Mouse (Mus musculus) forebrain, embryonic 13.5 days (tissue): ENCODE data around the gene Garem2. TPM values are rescaled to one million over a fixed set of nuclear protein-coding genes. Genes with fewer than 3 reads are reported as not detected.
"Not testable (repeated sequence)": the region's sequence is repeated elsewhere in the genome, so short reads cannot be mapped to it uniquely, and the experiment has no call there.

Experiments
- ATAC-seq: fragments of 200-750 bp; cut with Nextera tagmentation; 2 replicates; pipeline ENCODE4 v1.8.0; 2017
- H3K27ac ChIP-seq: fragments of 300-500 bp; sonication (generic); 2 replicates; pipeline ENCODE4 v1.5.1; 2015; ENCODE audit warnings: inconsistent platforms, mild to moderate bottlenecking, moderate library complexity
- H3K27me3 ChIP-seq: fragments of 300-500 bp; sonication (generic); 2 replicates; pipeline ENCODE4 v1.6.1; 2015; ENCODE audit warnings: mild to moderate bottlenecking, inconsistent platforms
- H3K36me3 ChIP-seq: fragments of 300-500 bp; sonication (generic); 2 replicates; pipeline ENCODE4 v1.6.1; 2015; ENCODE audit warnings: mild to moderate bottlenecking, inconsistent platforms; ENCODE audit not compliant: poor library complexity, severe bottlenecking
- H3K4me1 ChIP-seq: fragments of 300-500 bp; sonication (generic); 2 replicates; pipeline ENCODE4 v1.6.1; 2015; ENCODE audit warnings: inconsistent platforms
- H3K4me2 ChIP-seq: fragments of 300-500 bp; sonication (generic); 2 replicates; pipeline ENCODE4 v1.6.1; 2015; ENCODE audit warnings: inconsistent platforms, mild to moderate bottlenecking, moderate library complexity
- H3K4me3 ChIP-seq: fragments of 300-500 bp; sonication (generic); 2 replicates; pipeline ENCODE4 v1.5.1; 2015; ENCODE audit warnings: mild to moderate bottlenecking, inconsistent platforms
- H3K9ac ChIP-seq: fragments of 300-500 bp; sonication (generic); 2 replicates; pipeline ENCODE4 v1.6.1; 2015; ENCODE audit warnings: mild to moderate bottlenecking, inconsistent platforms
- H3K9me3 ChIP-seq: fragments of 300-500 bp; sonication (generic); replicated peaks from 2 replicates; pipeline ENCODE4 v1.6.1; 2016; ENCODE audit warnings: inconsistent platforms
- WGBS: fragments of 180-500 bp; shearing (Covaris S2); methylation state at CpG from one replicate; pipeline ENCODE4 v1.1.7; 2015; 5-methylcytosine and 5-hydroxymethylcytosine counted together
- polyA plus RNA-seq: library from polyadenylated mRNA; unstranded; fragments of >200 nt; fragmentation: Nextera tagmentation; extraction: Ambion mirVana; gene quantifications from 2 replicates; pipeline ENCODE4 v1.2.1, GENCODE M21; 2015

Garem2 gene
- polyA plus RNA-seq = 14.4 and 14.8 TPM in 2 replicates

DNA sequence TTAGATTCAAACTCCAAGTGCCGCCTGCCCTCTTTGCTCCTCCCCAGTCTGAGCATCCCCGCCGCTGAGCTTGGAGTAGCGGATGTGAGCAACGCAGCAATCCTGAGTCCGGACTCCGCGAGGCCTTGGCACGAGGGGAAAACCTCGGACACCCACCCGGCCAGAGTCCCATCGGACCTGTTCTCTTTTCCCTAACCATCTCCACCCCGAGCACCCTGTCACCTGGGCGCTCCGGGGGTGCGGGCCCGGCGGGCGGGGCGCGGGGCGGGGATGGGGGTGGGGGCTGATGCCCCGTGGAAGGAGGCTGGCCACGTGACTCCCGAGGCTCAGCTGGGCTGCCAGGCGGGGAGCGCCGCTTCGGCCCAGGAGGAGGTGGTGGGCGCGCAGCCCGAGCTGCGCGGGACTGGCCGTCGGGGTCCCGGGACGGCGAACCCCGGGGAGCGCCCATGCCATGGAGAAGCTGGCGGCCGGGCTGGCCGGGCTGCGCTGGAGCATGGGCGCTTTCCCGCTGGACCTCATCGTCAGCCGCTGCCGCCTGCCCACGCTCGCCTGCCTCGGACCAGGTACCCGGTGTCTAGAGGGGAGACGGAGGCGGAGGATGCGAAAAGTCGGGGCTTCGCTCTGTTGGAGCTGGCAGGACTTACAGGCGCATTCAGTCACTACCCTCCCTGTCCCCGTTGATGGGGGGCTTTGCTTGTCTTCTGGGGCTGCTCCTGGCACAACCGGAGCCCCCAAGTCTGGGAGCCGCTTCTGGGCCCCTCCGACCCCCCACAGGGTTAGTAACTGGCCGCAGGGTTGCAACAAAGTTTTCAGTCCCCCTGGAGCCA is at the start of gene Garem2:
TSS of gene Garem2 (plus strand) at position 321 of the 827 bp plus-strand sequence.
- Histone ChIP-seq H3K4me2 (peak within 1 kb of the TSS; percentile 86), H3K4me1 (peaks cover 41% of the 10 kb centered on the region), H3K36me3 (peaks cover 16% of the 10 kb centered on the region), H3K27ac (peak within 1 kb of the TSS; percentile 91), H3K9me3 (no peaks in the 10 kb centered on the region), H3K4me3 (peak within 1 kb of the TSS; percentile 74), H3K9ac (peak within 1 kb of the TSS; percentile 91), H3K27me3 (0 out of 2 replicates have a peak, but pooled peaks cover 4% of the 10 kb centered on the region)
- peak; percentile 58 for ATAC-seq
- 2% methylated on average over 55 of the region's 65 CpGs for WGBS

GRCm38 (mm10) chr5:30058216-30058731 is 46.7 kb upstream of the Garem2 start:
- H3K9ac ChIP-seq = no peak overlapping the region
- H3K4me2 ChIP-seq = no peak overlapping the region
- H3K36me3 ChIP-seq = peaks cover 32% of the 10 kb centered on the region
- H3K9me3 ChIP-seq = no peaks in the 10 kb centered on the region
- no peak overlapping the region for H3K27ac ChIP-seq
- H3K4me1 ChIP-seq = peaks cover 13% of the 10 kb centered on the region; the same call in 1 of the 2 replicates
- H3K4me3 ChIP-seq = no peak overlapping the region
- H3K27me3 ChIP-seq = no peaks in the 10 kb centered on the region
- 49% methylated on average over 6 of the region's 6 CpGs for WGBS
- ATAC-seq = no peak

GRCm38 (mm10) chr5:30059607-30060006 is 45.4 kb upstream of the Garem2 start:
- not testable (repeated sequence) for ATAC-seq, H3K9ac ChIP-seq, H3K4me2 ChIP-seq, H3K4me3 ChIP-seq, H3K27me3 ChIP-seq, H3K27ac ChIP-seq, H3K9me3 ChIP-seq
- 50% methylated on average over 5 of the region's 5 CpGs for WGBS
- Histone ChIP-seq H3K36me3 (peaks cover 42% of the 10 kb centered on the region), H3K4me1 (peaks cover 13% of the 10 kb centered on the region; the same call in 1 of the 2 replicates)

GRCm38 (mm10) chr5:30067726-30068125 is 37.2 kb upstream of the Garem2 start:
- WGBS = 73% methylated on average over 6 of the region's 6 CpGs
- no peak overlapping the region for H3K4me3 ChIP-seq
- no peak for ATAC-seq

GRCm38 (mm10) chr5:30071677-30072076 is 33.3 kb upstream of the Garem2 start:
- Histone ChIP-seq H3K4me2 (peak overlapping the region; percentile 86), H3K9ac (peak overlapping the region; percentile 90), H3K9me3 (no peaks in the 10 kb centered on the region), H3K36me3 (peaks cover 43% of the 10 kb centered on the region), H3K4me3 (peak overlapping the region; percentile 89), H3K27ac (no peak overlapping the region), H3K4me1 (peaks cover 14% of the 10 kb centered on the region), H3K27me3 (no peaks in the 10 kb centered on the region)
- no peak for ATAC-seq
- 77% methylated on average over 6 of the region's 6 CpGs for WGBS

More at GRCm38 (mm10) chr5:30067726-30068125, 37.2 kb upstream of the Garem2 start:
- Histone ChIP-seq H3K4me2 (no peak overlapping the region), H3K36me3 (peaks cover 69% of the 10 kb centered on the region), H3K9ac (no peak overlapping the region), H3K27me3 (no peaks in the 10 kb centered on the region), H3K4me1 (peaks cover 14% of the 10 kb centered on the region), H3K27ac (no peak overlapping the region), H3K9me3 (no peaks in the 10 kb centered on the region)

- peak; percentile 19; the same call in 1 of the 2 replicates for ATAC-seq
- Histone ChIP-seq H3K27me3 (no peaks in the 10 kb centered on the region), H3K4me2 (peak overlapping the region; percentile 86), H3K36me3 (peaks cover 36% of the 10 kb centered on the region), H3K9ac (peak overlapping the region; percentile 90), H3K9me3 (no peaks in the 10 kb centered on the region), H3K4me1 (peaks cover 14% of the 10 kb centered on the region), H3K27ac (no peak overlapping the region), H3K4me3 (peak overlapping the region; percentile 89)
- 46% methylated on average over 3 of the region's 3 CpGs for WGBS
Measured at GRCm38 (mm10) chr5:30072377-30072776, 32.6 kb upstream of the Garem2 start.

DNA sequence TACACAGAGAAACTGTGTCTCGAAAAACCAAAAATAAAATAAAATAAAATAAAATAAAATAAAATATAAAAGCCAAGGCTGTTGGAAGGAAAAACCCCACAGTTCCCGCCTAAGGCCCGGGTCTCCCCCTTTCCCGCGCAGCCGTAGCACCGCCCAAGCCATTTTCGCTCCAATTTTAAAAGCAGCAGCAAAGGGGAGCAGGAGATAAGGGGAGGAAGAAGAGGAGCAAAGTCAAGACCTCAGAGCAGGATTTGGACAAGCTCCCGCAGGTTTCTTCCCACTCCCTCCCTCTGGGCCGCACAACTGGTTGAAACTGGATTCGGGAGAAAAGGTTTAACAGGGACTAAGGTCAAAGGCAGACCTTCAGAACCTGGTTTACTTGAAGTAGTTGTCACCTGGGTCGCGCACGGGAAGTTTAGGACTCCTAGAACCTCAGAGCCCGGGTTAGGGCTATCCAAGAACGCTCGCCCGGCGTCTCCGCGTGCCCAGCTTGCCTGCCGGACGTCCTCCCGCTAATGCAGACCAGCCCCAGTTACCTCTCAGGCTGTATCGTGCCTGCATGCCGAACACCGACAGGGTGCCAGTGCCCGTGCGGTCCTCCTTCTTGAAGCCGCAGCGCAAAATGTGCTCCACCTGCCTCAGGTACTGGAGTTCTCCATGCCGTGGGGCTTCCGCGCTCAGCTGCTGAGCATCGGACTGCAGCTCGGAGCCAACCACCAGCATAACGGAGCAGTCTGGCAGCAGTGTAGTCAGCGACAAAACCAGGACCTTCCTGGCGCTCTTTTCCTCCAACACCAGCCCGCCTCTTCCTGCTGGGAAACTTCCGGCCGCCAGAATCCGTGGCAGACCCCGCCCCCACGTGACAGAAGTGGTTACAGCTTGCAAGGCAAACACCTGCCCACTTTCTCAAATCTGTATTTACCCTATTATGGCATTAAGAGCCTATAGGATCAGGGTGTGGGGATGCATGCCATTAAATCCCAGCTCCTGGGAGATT is 31.8 kb upstream of the Garem2 start, which contains the start of gene Tyms:
TSS of gene Tyms (minus strand) at position 793 of the 997 bp plus-strand sequence.
- Histone ChIP-seq H3K9me3 (no peaks in the 10 kb centered on the region), H3K4me3 (peak within 1 kb of the TSS; percentile 89), H3K9ac (peak within 1 kb of the TSS; percentile 90), H3K36me3 (peaks cover 29% of the 10 kb centered on the region), H3K27me3 (no peaks in the 10 kb centered on the region), H3K4me1 (peaks cover 14% of the 10 kb centered on the region), H3K27ac (peak within 1 kb of the TSS; percentile 84), H3K4me2 (peak within 1 kb of the TSS; percentile 86)
- WGBS = 2% methylated on average over 43 of the region's 45 CpGs
- peak; percentile 94 for ATAC-seq

- no peak overlapping the region for H3K4me3 ChIP-seq
- no peaks in the 10 kb centered on the region for H3K36me3 ChIP-seq
- H3K4me2 ChIP-seq = no peak overlapping the region
- no peaks in the 10 kb centered on the region for H3K27me3 ChIP-seq
- no peak overlapping the region for H3K9ac ChIP-seq
- H3K27ac ChIP-seq = no peak overlapping the region
- no peak for ATAC-seq
- 69% methylated on average over 13 of the region's 13 CpGs for WGBS
- no peaks in the 10 kb centered on the region for H3K9me3 ChIP-seq
- H3K4me1 ChIP-seq = no peaks in the 10 kb centered on the region
Measured at GRCm38 (mm10) chr5:30092701-30093100, 12.3 kb upstream of the Garem2 start.

DNA sequence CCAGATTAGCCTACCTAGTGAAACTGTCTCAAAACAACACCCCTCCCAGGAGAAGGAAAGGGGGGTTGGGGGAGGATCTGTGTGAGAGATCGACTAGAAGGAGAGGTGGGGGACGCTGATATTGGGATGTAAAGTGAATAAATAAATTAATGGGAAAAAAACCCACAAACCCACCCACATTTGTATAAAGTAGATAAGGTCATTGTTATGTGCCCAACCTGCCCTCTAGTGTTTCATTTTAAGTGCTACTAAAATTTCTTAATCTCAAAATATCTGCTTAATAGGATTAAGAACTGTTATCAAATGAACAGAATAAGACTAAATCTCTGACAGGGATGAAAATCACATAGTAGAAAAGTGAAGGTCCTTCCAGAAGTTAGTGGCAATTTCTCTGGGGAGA is 10.6 kb upstream of the Garem2 start:
- no peak for ATAC-seq
- no peaks in the 10 kb centered on the region for H3K36me3 ChIP-seq
- no peak overlapping the region for H3K4me3 ChIP-seq
- H3K9ac ChIP-seq = no peak overlapping the region
- H3K4me2 ChIP-seq = no peak overlapping the region
- no peak overlapping the region for H3K27ac ChIP-seq
- no peaks in the 10 kb centered on the region for H3K4me1 ChIP-seq
- 62% methylated on average over 2 of the region's 2 CpGs for WGBS
- no peaks in the 10 kb centered on the region for H3K9me3 ChIP-seq
- H3K27me3 ChIP-seq = no peaks in the 10 kb centered on the region

DNA sequence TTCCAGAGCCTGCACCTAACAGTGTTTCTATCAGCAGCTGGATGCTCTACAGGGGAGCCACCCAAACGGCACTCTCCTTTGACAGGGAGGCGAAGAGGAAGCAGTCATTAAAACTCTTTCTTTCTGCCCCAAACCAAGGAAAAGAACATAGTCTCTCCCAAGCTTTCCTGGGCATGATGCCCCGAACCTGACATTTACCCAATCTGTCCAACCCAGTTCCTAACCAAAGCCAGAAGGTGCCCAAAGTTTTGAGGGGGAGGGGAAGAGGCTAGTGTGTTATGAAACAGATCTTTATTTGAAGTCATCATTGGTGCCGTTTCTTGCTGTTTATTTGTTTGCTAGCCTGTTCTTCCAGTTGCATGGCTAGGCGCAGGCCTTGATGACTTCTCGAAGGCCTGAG is 9.2 kb upstream of the Garem2 start:
- Histone ChIP-seq H3K36me3 (no peaks in the 10 kb centered on the region), H3K4me1 (no peaks in the 10 kb centered on the region), H3K4me2 (no peak overlapping the region), H3K4me3 (no peak overlapping the region), H3K27ac (no peak overlapping the region), H3K9ac (no peak overlapping the region), H3K27me3 (no peaks in the 10 kb centered on the region), H3K9me3 (no peaks in the 10 kb centered on the region)
- no peak for ATAC-seq
- 76% methylated on average over 6 of the region's 6 CpGs for whole genome bisulfite sequencing

DNA sequence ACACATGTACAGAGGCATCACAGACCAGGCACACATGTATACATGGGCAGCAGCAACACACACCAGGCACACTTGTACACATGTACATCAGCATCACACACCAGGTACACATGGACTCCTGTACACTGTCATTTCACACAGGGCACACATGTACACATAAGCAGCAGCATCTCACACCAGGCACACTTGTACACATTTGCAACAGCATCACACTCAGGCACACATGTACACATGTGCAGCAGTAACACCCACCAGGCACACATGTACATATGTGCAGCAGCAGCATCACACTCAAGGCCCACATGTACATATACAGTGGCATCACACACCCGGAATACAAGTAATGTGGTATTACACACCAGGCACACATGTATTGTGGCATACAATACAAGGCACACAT is 6.7 kb upstream of the Garem2 start:
- H3K4me3 ChIP-seq = no peak overlapping the region

More for the DNA sequence above, 6.7 kb upstream of the Garem2 start:
- Histone ChIP-seq H3K36me3 (no peaks in the 10 kb centered on the region), H3K4me1 (no peaks in the 10 kb centered on the region), H3K9ac (no peak overlapping the region), H3K27ac (no peak overlapping the region), H3K4me2 (no peak overlapping the region), H3K27me3 (no peaks in the 10 kb centered on the region), H3K9me3 (no peaks in the 10 kb centered on the region)
- WGBS = 100% methylated on average over 1 of the region's 1 CpGs
- ATAC-seq = no peak
